Mouse (Mus musculus) testis, adult 2 months (tissue): ENCODE results near the gene Kncn. TPM values are rescaled to one million over a fixed set of nuclear protein-coding genes. Genes with fewer than 3 reads are reported as not detected.

ENCODE experiments used
- H3K27ac ChIP-seq: fragments of 200-500 bp; 2 replicates; pipeline ENCODE4 v1.5.1; 2012; ENCODE audit warnings: low read depth, low read length; ENCODE audit not compliant: control insufficient read depth, insufficient read depth
- H3K27me3 ChIP-seq: fragments of 200-500 bp; 2 replicates; pipeline ENCODE4 v1.6.1; 2012; ENCODE audit warnings: mild to moderate bottlenecking, low read length, moderate library complexity; ENCODE audit not compliant: control insufficient read depth, insufficient read depth
- H3K36me3 ChIP-seq: fragments of 200-500 bp; 2 replicates; pipeline ENCODE4 v1.6.1; 2012; ENCODE audit warnings: mild to moderate bottlenecking, low read length; ENCODE audit not compliant: control insufficient read depth, insufficient read depth
- H3K4me1 ChIP-seq: fragments of 200-500 bp; 2 replicates; pipeline ENCODE4 v1.6.1; 2012; ENCODE audit warnings: low read length; ENCODE audit not compliant: control insufficient read depth, insufficient read depth
- H3K4me3 ChIP-seq: fragments of 200-500 bp; 2 replicates; pipeline ENCODE4 v1.5.1; 2012; ENCODE audit warnings: low read depth, mild to moderate bottlenecking, low read length, moderate library complexity, mixed read lengths; ENCODE audit not compliant: control insufficient read depth
- CTCF ChIP-seq: fragments of 200-500 bp; IDR thresholded peaks from 2 replicates; pipeline ENCODE4 v1.5.1; 2012; ENCODE audit warnings: low read depth, mild to moderate bottlenecking, inconsistent platforms, low read length, moderate library complexity; ENCODE audit not compliant: control insufficient read depth, insufficient read depth, insufficient replicate concordance
- POLR2A ChIP-seq: fragments of 200-500 bp; IDR thresholded peaks from 2 replicates; pipeline ENCODE4 v1.6.1; 2012; ENCODE audit warnings: low read depth, mild to moderate bottlenecking, inconsistent platforms, low read length, moderate library complexity; ENCODE audit not compliant: control insufficient read depth
- polyA plus RNA-seq: library from polyadenylated mRNA; depleted of rRNA; stranded (reverse); fragments of >200 nt; gene quantifications from 2 replicates; pipeline ENCODE4 v1.2.3, GENCODE M21; 2012; rRNA removed

Kncn gene
- polyA plus RNA-seq, 1 experiment = 1.0 TPM

- TF ChIP-seq CTCF = no peak
- TF ChIP-seq POLR2A = no peak
- Histone ChIP-seq H3K4me3 (no peak overlapping the region), H3K27ac (no peak overlapping the region), H3K4me1 (peaks cover 27% of the 10 kb centered on the region), H3K36me3 (no peaks in the 10 kb centered on the region), H3K27me3 (peaks cover 18% of the 10 kb centered on the region)
Measured at GRCm38 (mm10) chr4:115937061-115937976, 53.1 kb downstream of the Kncn start.

GRCm38 (mm10) chr4:115938276-115939160, 54.3 kb downstream of the Kncn start:
- Histone ChIP-seq H3K27ac (no peak overlapping the region), H3K27me3 (peaks cover 18% of the 10 kb centered on the region), H3K36me3 (no peaks in the 10 kb centered on the region), H3K4me3 (peak overlapping the region; percentile 12), H3K4me1 (peaks cover 31% of the 10 kb centered on the region)
- TF ChIP-seq POLR2A (no peak), CTCF (no peak)

Other genes starting within 250 kb of the Kncn start
- 0.93 and 1.2 TPM in 2 replicates for gene Cyp4b1, start 236.7 kb upstream of the Kncn start, polyA plus RNA-seq
- gene Efcab14, start 146.7 kb upstream of the Kncn start, polyA plus RNA-seq = 18.3 and 21.8 TPM in 2 replicates
- 71.9 and 78.8 TPM in 2 replicates for gene Tex38, start 103.4 kb upstream of the Kncn start, polyA plus RNA-seq
- 11.3 and 12.0 TPM in 2 replicates for gene Atpaf1, start 99.6 kb upstream of the Kncn start, polyA plus RNA-seq
- gene Mob3c, start 56.3 kb upstream of the Kncn start, polyA plus RNA-seq = 9.3 and 12.8 TPM in 2 replicates
- 29.4 and 31.2 TPM in 2 replicates for gene Mknk1, start 45.2 kb upstream of the Kncn start, polyA plus RNA-seq
- not detected in 2 replicates for gene 6430628N08Rik, start 6.3 kb downstream of the Kncn start, polyA plus RNA-seq
- gene Dmbx1, start 55.5 kb downstream of the Kncn start, polyA plus RNA-seq = 0.08 and 0.25 TPM in 2 replicates
- gene Faah, start 133.5 kb downstream of the Kncn start, polyA plus RNA-seq = 31.6 and 32.2 TPM in 2 replicates
- 193 and 263 TPM in 2 replicates for gene Nsun4, start 169.5 kb downstream of the Kncn start, polyA plus RNA-seq
- gene Uqcrh, start 190.7 kb downstream of the Kncn start, polyA plus RNA-seq = 108 and 112 TPM in 2 replicates
- 122 and 128 TPM in 2 replicates for gene Lrrc41, start 190.9 kb downstream of the Kncn start, polyA plus RNA-seq
- gene Rad54l, start 239.3 kb downstream of the Kncn start, polyA plus RNA-seq = 5.3 and 6.0 TPM in 2 replicates
- 111 and 113 TPM in 2 replicates for gene Pomgnt1, start 239.4 kb downstream of the Kncn start, polyA plus RNA-seq